Mouse (Mus musculus) stomach, postnatal 0 days (tissue): ENCODE data around the gene Syce3.

ENCODE experiments used
- CTCF ChIP-seq: IDR thresholded peaks from 2 replicates; pipeline ENCODE4 v1.5.1; 2016; ENCODE audit warnings: antibody characterized with exemption, low read depth, mild to moderate bottlenecking, moderate library complexity
- EP300 ChIP-seq: optimal IDR thresholded peaks from 2 replicates; pipeline ENCODE3; 2016; ENCODE audit warnings: antibody characterized with exemption

DNA sequence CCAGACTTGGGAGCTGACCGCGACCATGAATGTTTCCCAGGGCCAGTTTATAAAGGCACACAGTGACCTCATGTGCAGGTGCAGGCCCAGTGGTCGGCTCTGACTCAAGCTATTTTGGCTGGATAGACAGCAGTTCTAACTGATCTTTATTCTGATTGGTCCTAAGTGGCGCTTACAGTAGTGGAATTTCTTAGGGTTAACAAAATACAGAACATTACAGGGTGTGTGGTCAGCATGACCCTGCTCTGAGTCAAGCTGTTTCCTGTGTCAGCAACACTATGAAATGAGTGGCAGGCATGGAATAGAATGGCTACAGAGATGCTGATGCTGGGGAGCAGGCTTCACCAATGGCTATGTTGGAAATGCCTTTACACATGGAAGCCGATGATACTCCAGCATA, 25.6 kb upstream of the Syce3 start:
- TF ChIP-seq CTCF (no peak), EP300 (no peak)
